21 mouse cellular contexts compared by ENCODE assay signal in genomic region chr17:5862869-5863268, GRCm38 (mm10). TPM values are rescaled to one million over a fixed set of nuclear protein-coding genes. Genes with fewer than 3 reads are reported as not detected.
DNase-seq lines count a peak whose midpoint lies in the region; ATAC-seq and TF ChIP-seq lines count a peak whose summit lies in the region.
"Had no signal": no experiment of that assay in that cellular context is flagged by ENCODE, and none has a peak within 500 bp of the region (broad histone marks: within the 10 kb centered on the region; RNA-seq: fewer than 3 reads in every experiment).

No protein-coding gene starts in this region.

- H3K4me3 ChIP-seq in hindbrain, embryonic 13.5 days, result no peak overlapping the region
- H3K4me3 ChIP-seq in hindbrain, embryonic 16.5 days (ENCODE audit: low read length), result no peak overlapping the region
- H3K4me3 ChIP-seq in liver, embryonic 16.5 days (ENCODE audit: low read depth, low read length), result no peak overlapping the region
- no peak overlapping the region for H3K4me3 ChIP-seq in liver, embryonic 11.5 days (ENCODE audit: low read depth, low read length)
- H3K4me3 ChIP-seq in small intestine, adult 2 months (ENCODE audit: low read depth, low read length), result no peak overlapping the region
- H3K4me3 ChIP-seq: embryonic facial prominence, embryonic 12.5 days; heart, adult 2 months; heart, embryonic 15.5 days had no signal

- TF ChIP-seq POLR2A in small intestine, adult 2 months (IDR thresholded peaks at IDR 0.05; ENCODE audit: low read depth, low read length), result no peak

- peaks cover 16% of the 10 kb centered on the region for H3K4me1 ChIP-seq in hindbrain, embryonic 13.5 days (replicated peaks)
- H3K4me1 ChIP-seq in hindbrain, embryonic 16.5 days (ENCODE audit: control insufficient read depth, insufficient read depth, low read depth, low read length), result peaks cover 4% of the 10 kb centered on the region
- peaks cover 3% of the 10 kb centered on the region for H3K4me1 ChIP-seq in liver, embryonic 16.5 days (ENCODE audit: control insufficient read depth, low read depth, low read length)
- H3K4me1 ChIP-seq in liver, embryonic 11.5 days (replicated peaks; ENCODE audit: control insufficient read depth, insufficient read depth, low read length), result peaks cover 8% of the 10 kb centered on the region; the same call in 1 of the 2 replicates
- H3K4me1 ChIP-seq in small intestine, adult 2 months (ENCODE audit: control insufficient read depth, insufficient read depth, insufficient read length, low read length), result peaks cover 24% of the 10 kb centered on the region

- H3K27ac ChIP-seq in hindbrain, embryonic 13.5 days, result 0 out of 2 replicates have a peak overlapping the region, but pooled peaks have one; percentile 12
- H3K27ac ChIP-seq in hindbrain, embryonic 16.5 days (ENCODE audit: low read depth, low read length), result no peak overlapping the region
- H3K27ac ChIP-seq in liver, embryonic 16.5 days (ENCODE audit: low read length), result peak overlapping the region; percentile 13
- no peak overlapping the region for H3K27ac ChIP-seq in liver, embryonic 11.5 days (ENCODE audit: low read depth, low read length)
- peak overlapping the region; percentile 7; the same call in 1 of the 2 replicates for H3K27ac ChIP-seq in small intestine, adult 2 months (ENCODE audit: insufficient read depth, low read depth, low read length)
- H3K27ac ChIP-seq: embryonic facial prominence, embryonic 12.5 days; heart, adult 2 months; heart, embryonic 15.5 days had no signal

- no peak for DNase-seq in liver, embryonic 11.5 days (ENCODE audit: low spot score)
- DNase-seq in adipocyte (ENCODE audit: low spot score), result peak; percentile 35
- DNase-seq in Muller cell, postnatal 12 days (ENCODE audit: inconsistent ontology term), result no peak
- DNase-seq: adrenal gland, postnatal 14 days; B cell, adult 2 months; cerebellum, adult 11-12 months; cerebellum, adult 9-10 months; cerebellum, postnatal 25 days; gastrocnemius, postnatal 10 days; heart, adult 2 months; heart, postnatal 14 days had no signal

- H3K9ac ChIP-seq in hindbrain, embryonic 13.5 days, result no peak overlapping the region
- H3K9ac ChIP-seq in hindbrain, embryonic 16.5 days (ENCODE audit: low read depth, low read length), result no peak overlapping the region
- H3K9ac ChIP-seq in liver, embryonic 16.5 days (ENCODE audit: low read depth, low read length), result no peak overlapping the region
- no peak overlapping the region for H3K9ac ChIP-seq in liver, embryonic 11.5 days (ENCODE audit: low read depth, low read length)
- H3K9ac ChIP-seq: embryonic facial prominence, embryonic 12.5 days; heart, embryonic 15.5 days had no signal

- no peak overlapping the region for H3K4me2 ChIP-seq in hindbrain, embryonic 13.5 days
- no peak overlapping the region for H3K4me2 ChIP-seq in hindbrain, embryonic 16.5 days (ENCODE audit: low read length)
- no peak overlapping the region for H3K4me2 ChIP-seq in liver, embryonic 16.5 days (ENCODE audit: low read depth, low read length)
- H3K4me2 ChIP-seq in liver, embryonic 11.5 days, result no peak overlapping the region
- H3K4me2 ChIP-seq: embryonic facial prominence, embryonic 12.5 days; heart, embryonic 11.5 days; heart, embryonic 15.5 days; hindbrain, embryonic 14.5 days had no signal

- H3K36me3 ChIP-seq in hindbrain, embryonic 13.5 days, result no peaks in the 10 kb centered on the region
- H3K36me3 ChIP-seq in hindbrain, embryonic 16.5 days (ENCODE audit: control insufficient read depth, insufficient read depth, low read length), result no peaks in the 10 kb centered on the region
- H3K36me3 ChIP-seq in liver, embryonic 16.5 days (ENCODE audit: control insufficient read depth, insufficient read depth), result no peaks in the 10 kb centered on the region
- H3K36me3 ChIP-seq in liver, embryonic 11.5 days (ENCODE audit: control insufficient read depth, insufficient read depth, low read length), result no peaks in the 10 kb centered on the region
- peaks cover 2% of the 10 kb centered on the region; the same call in 1 of the 2 replicates for H3K36me3 ChIP-seq in small intestine, adult 2 months (ENCODE audit: control insufficient read depth, insufficient read depth, low read length)
- H3K36me3 ChIP-seq: embryonic facial prominence, embryonic 12.5 days; heart, embryonic 15.5 days had no signal

- H3K27me3 ChIP-seq in hindbrain, embryonic 13.5 days, result no peaks in the 10 kb centered on the region
- no peaks in the 10 kb centered on the region for H3K27me3 ChIP-seq in hindbrain, embryonic 16.5 days (replicated peaks; ENCODE audit: control insufficient read depth, insufficient read depth, low read length)
- H3K27me3 ChIP-seq in liver, embryonic 16.5 days (ENCODE audit: control insufficient read depth, insufficient read depth, low read depth, low read length), result no peaks in the 10 kb centered on the region
- H3K27me3 ChIP-seq in liver, embryonic 11.5 days (replicated peaks; ENCODE audit: control insufficient read depth, insufficient read depth, low read length), result no peaks in the 10 kb centered on the region
- no peaks in the 10 kb centered on the region for H3K27me3 ChIP-seq in small intestine, adult 2 months (ENCODE audit: control insufficient read depth, insufficient read depth, low read length)
- H3K27me3 ChIP-seq: embryonic facial prominence, embryonic 12.5 days; heart, embryonic 15.5 days had no signal

- ATAC-seq in hindbrain, embryonic 13.5 days (ENCODE audit: low FRiP score), result no peak
- ATAC-seq in hindbrain, embryonic 16.5 days, result no peak
- ATAC-seq in liver, embryonic 16.5 days (ENCODE audit: low read depth), result peak; percentile 54; the same call in 1 of the 2 replicates
- ATAC-seq in liver, embryonic 11.5 days (replicated peaks; ENCODE audit: low FRiP score), result no peak
- ATAC-seq: CD4-positive, CD25-positive, alpha-beta regulatory T cell, adult 4 months had no signal

- H3K9me3 ChIP-seq in hindbrain, embryonic 13.5 days, result no peaks in the 10 kb centered on the region
- H3K9me3 ChIP-seq in hindbrain, embryonic 16.5 days (ENCODE audit: control insufficient read depth, low read length), result no peaks in the 10 kb centered on the region
- H3K9me3 ChIP-seq in liver, embryonic 16.5 days (replicated peaks; ENCODE audit: control insufficient read depth, low read length), result no peaks in the 10 kb centered on the region
- no peaks in the 10 kb centered on the region for H3K9me3 ChIP-seq in liver, embryonic 11.5 days (ENCODE audit: control insufficient read depth, low read length)
- H3K9me3 ChIP-seq: embryonic facial prominence, embryonic 12.5 days; G1E; heart, embryonic 15.5 days had no signal

- TF ChIP-seq CTCF in small intestine, adult 2 months (IDR thresholded peaks at IDR 0.05; ENCODE audit: extremely low read depth, insufficient read length, insufficient replicate concordance, low read depth, low read length), result no peak

- 25% methylated on average over 4 of the region's 4 CpGs for WGBS in hindbrain, embryonic 13.5 days
- 28% methylated on average over 4 of the region's 4 CpGs for WGBS in hindbrain, embryonic 16.5 days
- WGBS in liver, embryonic 16.5 days (ENCODE audit: insufficient replicate concordance), result 46% methylated on average over 4 of the region's 4 CpGs
- 64% methylated on average over 4 of the region's 4 CpGs for WGBS in liver, embryonic 11.5 days
- 33% methylated on average over 4 of the region's 4 CpGs for WGBS in small intestine, adult 2 months

RNA-seq across cellular contexts. Expression of gene Snx9, which starts 21.7 kb away (rescaled TPM):
- 7.5 and 8.4 TPM in 2 replicates for polyA plus RNA-seq in hindbrain, embryonic 13.5 days (2015; fragmentation: Nextera tagmentation; extraction: Ambion mirVana)
- polyA plus RNA-seq in hindbrain, embryonic 16.5 days (2015; fragmentation: Nextera tagmentation; extraction: Ambion mirVana), result 6.1 and 7.6 TPM in 2 replicates
- polyA plus RNA-seq in liver, embryonic 16.5 days (2015; fragmentation: Nextera tagmentation; extraction: Ambion mirVana), result 9.9 and 10.5 TPM in 2 replicates
- 31.2 and 35.4 TPM in 2 replicates for polyA plus RNA-seq in liver, embryonic 11.5 days (2014; fragmentation: Nextera tagmentation; extraction: Ambion mirVana)
- 28.0 and 66.3 TPM in 2 replicates for polyA plus RNA-seq in small intestine, adult 2 months (2012; rRNA removed)

Comparison
In these comparisons a context has a peak if more than half of its experiments do, and no peak if none do; other contexts are left out.
1. H3K27ac ChIP-seq: peak in hindbrain, embryonic 13.5 days (single experiment), liver, embryonic 16.5 days (single experiment) and small intestine, adult 2 months (single experiment); none in hindbrain, embryonic 16.5 days (single experiment) and liver, embryonic 11.5 days (single experiment).